Mouse (Mus musculus): ENCODE results near the gene Kif5c. TPM values are rescaled to one million over a fixed set of nuclear protein-coding genes. Genes with fewer than 3 reads are reported as not detected.

Gene Kif5c
- polyA plus RNA-seq (2012; ENCODE audit: low replicate concordance): 0.47 and 1.1 TPM in 2 replicates

GRCm38 (mm10) chr2:49618829-49619718, at the start of gene Kif5c:
Gene Kif5c (plus strand): TSS chr2:49619298.

GRCm38 (mm10) chr2:49787376-49788050, 168.4 kb downstream of the Kif5c start, which contains the start of gene Lypd6b:
Gene Lypd6b (plus strand): TSS chr2:49787688.

Other genes starting within 250 kb of the Kif5c start
- 5.3 and 5.5 TPM in 2 replicates for gene Epc2, start 167.8 kb upstream of the Kif5c start, polyA plus RNA-seq (2012; ENCODE audit: low replicate concordance)
- 0.08 and 0.35 TPM in 2 replicates for gene Lypd6b, start 168.4 kb downstream of the Kif5c start, polyA plus RNA-seq (2012; ENCODE audit: low replicate concordance)

Data from hematopoietic multipotent progenitor cell, adult 10-12 weeks (in vitro differentiated cells).